Mouse (Mus musculus): Measurements from ENCODE around the gene Clic4.
A peak's percentile ranks its signal among the peaks of the same experiment; 100 is the strongest.
"Not testable (repeated sequence)": the region's sequence is repeated elsewhere in the genome, so short reads cannot be mapped to it uniquely, and the experiment has no call there.

Gene Clic4

GRCm38 (mm10) chr4:135189452-135190008, 83.1 kb downstream of the Clic4 start:
- DNase-seq (ENCODE audit: low spot score), result no peak

GRCm38 (mm10) chr4:135184277-135184676, 88.3 kb downstream of the Clic4 start:
- DNase-seq (ENCODE audit: low spot score), result not testable (repeated sequence)

- DNase-seq (ENCODE audit: low spot score), result no peak
These were observed 90.8 kb downstream of the Clic4 start for GRCm38 (mm10) chr4:135181819-135182218.

- DNase-seq (ENCODE audit: low spot score), result peak; percentile 46
These were observed 93.5 kb downstream of the Clic4 start for GRCm38 (mm10) chr4:135179077-135179481.

GRCm38 (mm10) chr4:135177568-135177967, 95.0 kb downstream of the Clic4 start:
- no peak for DNase-seq (ENCODE audit: low spot score)

GRCm38 (mm10) chr4:135175406-135176120, 97.1 kb downstream of the Clic4 start:
- DNase-seq (ENCODE audit: low spot score), result peak; percentile 52

GRCm38 (mm10) chr4:135171304-135171875, 101.2 kb downstream of the Clic4 start:
- DNase-seq (ENCODE audit: low spot score), result peak; percentile 42

- DNase-seq (ENCODE audit: low spot score), result no peak
These were observed 103.1 kb downstream of the Clic4 start for GRCm38 (mm10) chr4:135169501-135169900.

GRCm38 (mm10) chr4:135169096-135169495, 103.5 kb downstream of the Clic4 start:
- no peak for DNase-seq (ENCODE audit: low spot score)

GRCm38 (mm10) chr4:135167816-135168527, 104.6 kb downstream of the Clic4 start:
- no peak for DNase-seq (ENCODE audit: low spot score)

GRCm38 (mm10) chr4:135166413-135167225, 106.0 kb downstream of the Clic4 start:
- peak; percentile 66 for DNase-seq (ENCODE audit: low spot score)

GRCm38 (mm10) chr4:135165761-135166160, 106.9 kb downstream of the Clic4 start:
- DNase-seq (ENCODE audit: low spot score), result no peak

Data from embryo, embryonic 10.5 days (tissue).